Mouse (Mus musculus) MEL (cell line): ENCODE results near the gene Fgf8. TPM values are rescaled to one million over a fixed set of nuclear protein-coding genes. Genes with fewer than 3 reads are reported as not detected.

Experiments
- DNase-seq: peaks from one replicate; pipeline ENCODE4 v3.0.0; 2011; ENCODE audit warnings: low read depth, low spot score
- H3K27ac ChIP-seq: 2 replicates; pipeline ENCODE4 v1.5.1; 2012; ENCODE audit warnings: low read depth, mild to moderate bottlenecking, control low read depth, low read length, moderate library complexity; ENCODE audit not compliant: control insufficient read depth
- H3K27me3 ChIP-seq, 2 experiments: fragments of 150-350 bp in 1 of 2; sonication (generic) in 1 of 2; 2 replicates each; pipeline ENCODE4 v1.6.1; 2012; ENCODE audit warnings: low read length in 2 of 2, mild to moderate bottlenecking in 2 of 2, improper control_type of control experiment in 1 of 2, moderate library complexity in 1 of 2; ENCODE audit not compliant: insufficient read depth in 2 of 2, control insufficient read depth in 1 of 2
- H3K36me3 ChIP-seq, 2 experiments: 2 replicates each; pipeline ENCODE4 v1.6.1; 2012 to 2014; ENCODE audit warnings: low read length in 2 of 2, improper control_type of control experiment in 1 of 2, inconsistent platforms in 1 of 2, mild to moderate bottlenecking in 1 of 2; ENCODE audit not compliant: insufficient read depth in 2 of 2, control insufficient read depth in 1 of 2
- H3K4me1 ChIP-seq, 2 experiments: fragments of 150-350 bp in 1 of 2; sonication (generic) in 1 of 2; 2 replicates each; pipeline ENCODE4 v1.6.1; 2012; ENCODE audit warnings: low read length in 2 of 2, improper control_type of control experiment in 1 of 2, mild to moderate bottlenecking in 1 of 2; ENCODE audit not compliant: insufficient read depth in 2 of 2, control insufficient read depth in 1 of 2
- H3K4me3 ChIP-seq, 2 experiments: fragments of 150-350 bp in 1 of 2; sonication (generic) in 1 of 2; 2 replicates each; pipeline ENCODE4 v1.5.1; 2012; ENCODE audit warnings: low read depth in 2 of 2, low read length in 2 of 2, mild to moderate bottlenecking in 2 of 2, moderate library complexity in 2 of 2, control low read depth in 1 of 2, improper control_type of control experiment in 1 of 2; ENCODE audit not compliant: control insufficient read depth in 1 of 2, insufficient read depth in 1 of 2
- H3K79me2 ChIP-seq: 2 replicates; pipeline ENCODE4 v1.6.1; 2012; ENCODE audit warnings: mild to moderate bottlenecking, low read length, moderate library complexity; ENCODE audit not compliant: control insufficient read depth, poor library complexity, insufficient read depth
- H3K9ac ChIP-seq: 2 replicates; pipeline ENCODE4 v1.6.1; 2012; ENCODE audit warnings: low read depth, mild to moderate bottlenecking, control low read depth, low read length, moderate library complexity; ENCODE audit not compliant: control insufficient read depth, poor library complexity, severe bottlenecking
- H3K9me3 ChIP-seq: fragments of 150-350 bp; sonication (generic); replicated peaks from 2 replicates; pipeline ENCODE4 v1.6.1; 2012; ENCODE audit warnings: mild to moderate bottlenecking, low read length, improper control_type of control experiment, moderate library complexity; ENCODE audit not compliant: insufficient read depth
- CHD1 ChIP-seq: IDR thresholded peaks from 2 replicates; pipeline ENCODE4 v1.6.1; 2012; ENCODE audit warnings: low read depth, mild to moderate bottlenecking, inconsistent platforms, low read length, improper control_type of control experiment
- CHD2 ChIP-seq: IDR thresholded peaks from 2 replicates; pipeline ENCODE4 v1.6.1; 2011; ENCODE audit warnings: low read length, improper control_type of control experiment
- CTCF ChIP-seq, 3 experiments: IDR thresholded peaks in 2 of 3; conservative IDR thresholded peaks in 1 of 3; 2 replicates each; pipeline ENCODE4 v1.5.1; 2011 to 2012; ENCODE audit warnings: low read length in 3 of 3, low read depth in 2 of 3, mild to moderate bottlenecking in 2 of 3, improper control_type of control experiment in 1 of 3, inconsistent platforms in 1 of 3, mixed read lengths in 1 of 3, moderate library complexity in 1 of 3; ENCODE audit not compliant: control insufficient read depth in 1 of 3, insufficient read depth in 1 of 3, poor library complexity in 1 of 3, severe bottlenecking in 1 of 3
- E2F4 ChIP-seq: IDR thresholded peaks from 2 replicates; pipeline ENCODE4 v1.6.1; 2011; ENCODE audit warnings: low read depth, low read length, improper control_type of control experiment, borderline replicate concordance
- ELF1 ChIP-seq: IDR thresholded peaks from 2 replicates; pipeline ENCODE4 v1.6.1; 2014; ENCODE audit warnings: low read depth, mild to moderate bottlenecking, inconsistent platforms, low read length, improper control_type of control experiment, moderate library complexity
- ETS1 ChIP-seq: IDR thresholded peaks from 2 replicates; pipeline ENCODE4 v1.6.1; 2012; ENCODE audit warnings: low read depth, mild to moderate bottlenecking, inconsistent platforms, low read length, improper control_type of control experiment, moderate library complexity
- GATA1 ChIP-seq: IDR thresholded peaks from 2 replicates; pipeline ENCODE4 v1.6.1; 2011; ENCODE audit warnings: low read depth, low read length, improper control_type of control experiment
- HCFC1 ChIP-seq: IDR thresholded peaks from 2 replicates; pipeline ENCODE4 v1.6.1; 2012; ENCODE audit warnings: low read depth, mild to moderate bottlenecking, inconsistent platforms, low read length, improper control_type of control experiment, moderate library complexity
- MAFK ChIP-seq: IDR thresholded peaks from 2 replicates; pipeline ENCODE4 v1.6.1; 2011; ENCODE audit warnings: low read depth, mild to moderate bottlenecking, low read length, improper control_type of control experiment, borderline replicate concordance
- MAX ChIP-seq: IDR thresholded peaks from 2 replicates; pipeline ENCODE4 v1.6.1; 2011; ENCODE audit warnings: low read length, improper control_type of control experiment
- MAZ ChIP-seq: IDR thresholded peaks from 2 replicates; pipeline ENCODE4 v1.6.1; 2012; ENCODE audit warnings: low read depth, mild to moderate bottlenecking, inconsistent platforms, low read length, improper control_type of control experiment
- MXI1 ChIP-seq: IDR thresholded peaks from 2 replicates; pipeline ENCODE4 v1.6.1; 2011; ENCODE audit warnings: mild to moderate bottlenecking, low read depth, low read length, improper control_type of control experiment
- MYB ChIP-seq: IDR thresholded peaks from 2 replicates; pipeline ENCODE4 v1.6.1; 2011; ENCODE audit warnings: mild to moderate bottlenecking, low read depth, low read length, improper control_type of control experiment
- MYC ChIP-seq: IDR thresholded peaks from 2 replicates; pipeline ENCODE4 v1.6.1; 2011; ENCODE audit warnings: low read depth, mild to moderate bottlenecking, low read length, improper control_type of control experiment, moderate library complexity
- POLR2A ChIP-seq, 2 experiments: IDR thresholded peaks; 2 replicates each; pipeline ENCODE4 v1.6.1; 2011 to 2012; ENCODE audit warnings: low read length in 2 of 2, mild to moderate bottlenecking in 2 of 2, control low read depth in 1 of 2, improper control_type of control experiment in 1 of 2, low read depth in 1 of 2, moderate library complexity in 1 of 2; ENCODE audit not compliant: control insufficient read depth in 1 of 2, insufficient read depth in 1 of 2, poor library complexity in 1 of 2
- POLR2AphosphoS2 ChIP-seq: IDR thresholded peaks from 2 replicates; pipeline ENCODE4 v1.6.1; 2011; ENCODE audit warnings: low read length, improper control_type of control experiment
- RAD21 ChIP-seq: IDR thresholded peaks from 2 replicates; pipeline ENCODE4 v1.6.1; 2011; ENCODE audit warnings: mild to moderate bottlenecking, low read depth, low read length, improper control_type of control experiment
- SMC3 ChIP-seq: IDR thresholded peaks from 2 replicates; pipeline ENCODE4 v1.6.1; 2011; ENCODE audit warnings: low read depth, low read length, improper control_type of control experiment
- TBP ChIP-seq: IDR thresholded peaks from 2 replicates; pipeline ENCODE4 v1.8.0; 2011; ENCODE audit warnings: low read depth, low read length, improper control_type of control experiment
- UBTF ChIP-seq: IDR thresholded peaks from 2 replicates; pipeline ENCODE4 v1.6.1; 2012; ENCODE audit warnings: low read depth, mild to moderate bottlenecking, inconsistent platforms, low read length, improper control_type of control experiment, moderate library complexity, borderline replicate concordance; ENCODE audit not compliant: insufficient read depth
- USF1 ChIP-seq: IDR thresholded peaks from 2 replicates; pipeline ENCODE4 v1.6.1; 2014; ENCODE audit warnings: low read depth, mild to moderate bottlenecking, inconsistent platforms, low read length, improper control_type of control experiment, moderate library complexity
- USF2 ChIP-seq, 2 experiments: IDR thresholded peaks; 2 replicates each; pipeline ENCODE4 v1.6.1; 2011 to 2012; ENCODE audit warnings: improper control_type of control experiment in 2 of 2, low read length in 2 of 2, borderline replicate concordance in 1 of 2, inconsistent platforms in 1 of 2, low read depth in 1 of 2, mild to moderate bottlenecking in 1 of 2; ENCODE audit not compliant: insufficient read depth in 1 of 2
- ZC3H11A ChIP-seq: IDR thresholded peaks from 2 replicates; pipeline ENCODE4 v1.6.1; 2012; ENCODE audit warnings: low read depth, mild to moderate bottlenecking, inconsistent platforms, low read length, improper control_type of control experiment
- ZMIZ1 ChIP-seq: IDR thresholded peaks from 2 replicates; pipeline ENCODE4 v1.6.1; 2012; ENCODE audit warnings: low read depth, mild to moderate bottlenecking, inconsistent platforms, low read length, improper control_type of control experiment, moderate library complexity
- ZNF384 ChIP-seq: IDR thresholded peaks from 2 replicates; pipeline ENCODE4 v1.6.1; 2012; ENCODE audit warnings: low read depth, mild to moderate bottlenecking, inconsistent platforms, low read length, improper control_type of control experiment
- polyA plus RNA-seq, 2 experiments: library from polyadenylated mRNA; stranded (reverse) in 1 of 2; unstranded in 1 of 2; fragments of >175 nt in 1 of 2; fragments of >200 nt in 1 of 2; gene quantifications; 2 replicates each; pipeline versions ENCODE4 v1.2.1 to v1.2.4; 2012; ENCODE audit warnings: low replicate concordance in 2 of 2, low read depth in 1 of 2; ENCODE audit not compliant: insufficient read length in 2 of 2, insufficient read depth in 1 of 2, missing spikeins in 1 of 2
- total RNA-seq: library from RNA; depleted of rRNA; stranded (reverse); fragments of 300-350 nt; gene quantifications from 2 replicates; pipeline ENCODE4 v1.2.3, GENCODE M21; 2012

Gene Fgf8
- total and polyA plus RNA-seq, 3 experiments = not detected

- peaks cover 0 to 2% of the 10 kb centered on the region in 2 experiments; a peak in 1 of 4 replicates for H3K27me3 ChIP-seq
These were observed 1.1 kb downstream of the Fgf8 start for GRCm38 (mm10) chr19:45741431-45742217.

DNA sequence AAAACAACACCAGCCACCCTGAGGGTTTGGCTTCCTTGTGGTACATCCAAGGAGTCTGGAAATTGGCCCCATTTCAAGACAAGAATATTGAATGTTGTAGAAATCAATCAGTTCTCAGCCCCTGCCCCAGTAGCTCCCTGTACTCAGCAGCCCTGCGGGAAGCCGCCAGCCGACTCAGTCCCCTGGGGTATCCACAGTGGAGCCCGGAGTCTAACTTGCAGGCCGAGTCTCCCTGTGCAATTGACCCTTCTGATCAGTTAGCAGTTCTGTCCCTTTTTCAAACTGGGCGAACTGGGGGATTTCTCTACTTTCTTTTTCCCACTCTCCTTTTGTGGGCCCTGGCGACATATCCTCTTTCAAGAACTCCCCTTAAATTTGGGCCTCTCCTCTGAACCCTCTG is 1.9 kb downstream of the Fgf8 start:
- no peak overlapping the region for H3K27ac ChIP-seq
- H3K27me3 ChIP-seq = peaks cover 0 to 2% of the 10 kb centered on the region in 2 experiments; a peak in 1 of 4 replicates
- no peaks in the 10 kb centered on the region for H3K36me3 ChIP-seq
- H3K9ac ChIP-seq = no peak overlapping the region
- H3K9me3 ChIP-seq = no peaks in the 10 kb centered on the region
- no peak overlapping the region for H3K4me3 ChIP-seq
- TF ChIP-seq SMC3 (no peak), USF2 (IDR thresholded peaks at IDR 0.05; ENCODE audit: borderline replicate concordance in 1 of 2, insufficient read depth in 1 of 2, low read depth in 1 of 2, low read length in 2 of 2) (no peak), POLR2A (IDR thresholded peaks at IDR 0.05; ENCODE audit: control insufficient read depth in 1 of 2, insufficient read depth in 1 of 2, low read depth in 1 of 2, low read length in 2 of 2, poor library complexity in 1 of 2) (no peak), POLR2AphosphoS2 (no peak), MAFK (no peak), MAX (no peak), MYB (no peak), CTCF (IDR thresholded peaks at IDR 0.05 in 2 of 3, conservative IDR thresholded peaks at IDR 0.05 in 1 of 3; ENCODE audit: control insufficient read depth in 1 of 3, insufficient read depth in 1 of 3, low read depth in 2 of 3, low read length in 3 of 3, poor library complexity in 1 of 3, severe bottlenecking in 1 of 3) (no peak), CHD2 (no peak), E2F4 (no peak), HCFC1 (no peak), MXI1 (no peak), USF1 (no peak), GATA1 (no peak), ETS1 (no peak), MAZ (no peak), MYC (no peak), UBTF (no peak), RAD21 (no peak)
- no peaks in the 10 kb centered on the region for H3K79me2 ChIP-seq
- H3K4me1 ChIP-seq = 0 out of 4 replicates have a peak, but pooled peaks cover 0 to 6% of the 10 kb centered on the region in 2 experiments
- DNase-seq = no peak

More at GRCm38 (mm10) chr19:45741431-45742217, 1.1 kb downstream of the Fgf8 start:
- DNase-seq = no peak
- H3K9me3 ChIP-seq = no peaks in the 10 kb centered on the region
- 0 out of 4 replicates have a peak, but pooled peaks cover 0 to 6% of the 10 kb centered on the region in 2 experiments for H3K4me1 ChIP-seq
- no peak overlapping the region for H3K9ac ChIP-seq
- H3K36me3 ChIP-seq = no peaks in the 10 kb centered on the region
- H3K27ac ChIP-seq = no peak overlapping the region
- H3K4me3 ChIP-seq = no peak overlapping the region
- no peaks in the 10 kb centered on the region for H3K79me2 ChIP-seq
- TF ChIP-seq ETS1 (no peak), ELF1 (no peak), MYC (no peak), ZNF384 (no peak), POLR2A (IDR thresholded peaks at IDR 0.05; ENCODE audit: control insufficient read depth in 1 of 2, insufficient read depth in 1 of 2, low read depth in 1 of 2, low read length in 2 of 2, poor library complexity in 1 of 2) (no peak), USF2 (IDR thresholded peaks at IDR 0.05; ENCODE audit: borderline replicate concordance in 1 of 2, insufficient read depth in 1 of 2, low read depth in 1 of 2, low read length in 2 of 2) (no peak), ZMIZ1 (no peak), MYB (no peak), CHD1 (no peak), TBP (no peak), ZC3H11A (no peak)
